Mouse (Mus musculus): ENCODE measurements around the gene Nrxn1.

Gene Nrxn1

DNA sequence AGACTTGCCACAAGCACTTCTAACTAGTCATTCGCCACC lies at the start of gene Nrxn1:
Gene Nrxn1 (minus strand): TSS at position 30 of the 39 bp plus-strand sequence.
- CTCF ChIA-PET, result no interaction called here

DNA sequence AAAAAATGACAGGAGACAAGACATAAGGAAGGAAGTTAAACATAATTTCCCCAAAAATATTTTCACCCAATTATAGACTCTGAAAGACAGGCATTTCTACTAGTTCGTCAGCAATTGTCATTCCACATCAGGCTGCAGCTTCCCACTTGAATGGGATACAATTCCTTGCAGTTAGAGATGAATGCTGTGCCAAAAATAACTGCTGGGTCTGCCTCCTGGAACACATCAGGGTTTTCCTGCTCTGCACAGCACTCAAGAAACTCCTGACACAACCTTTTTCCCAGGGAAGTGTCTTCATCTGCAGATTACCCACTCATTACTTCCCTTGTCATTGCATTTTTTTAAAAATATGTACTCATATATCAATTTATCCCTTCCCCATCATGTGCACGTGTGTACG lies 44.0 kb upstream of the Nrxn1 start:
- CTCF ChIA-PET, result no interaction called here

DNA sequence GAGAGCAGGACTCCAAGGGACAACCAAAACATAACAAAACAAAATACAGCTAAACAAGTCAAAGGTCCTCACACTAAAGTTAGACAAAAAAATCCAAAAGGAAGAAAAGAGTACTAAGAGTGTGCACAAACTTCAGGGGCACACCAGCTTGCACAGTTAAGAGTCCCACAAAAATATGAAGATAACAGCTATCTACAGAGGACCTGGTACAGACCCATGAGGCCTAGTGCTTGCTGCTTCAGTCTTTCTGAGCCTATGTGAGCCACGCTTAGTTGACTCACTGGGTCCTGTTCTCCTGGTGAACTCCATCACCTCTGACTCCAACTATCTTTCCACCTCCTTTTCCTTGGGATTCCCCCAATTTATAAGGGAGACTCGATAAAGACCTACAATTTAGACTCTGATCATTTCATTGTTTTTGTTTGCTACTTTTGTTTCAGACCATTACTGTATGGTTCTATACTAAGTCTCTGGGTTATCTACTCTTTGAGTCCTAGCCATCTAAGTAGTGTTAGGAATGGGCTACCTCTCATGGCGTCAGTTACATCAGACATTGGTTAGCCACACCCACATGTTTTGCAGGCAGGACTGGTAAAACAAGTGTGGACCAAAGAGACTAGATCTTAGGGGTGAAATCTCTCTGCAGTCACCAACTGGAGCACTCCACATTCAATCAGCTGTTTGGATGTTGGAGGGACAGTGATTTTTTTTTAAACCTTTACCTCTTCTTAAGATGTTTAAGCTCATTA lies 20.2 kb upstream of the Nrxn1 start:
- CTCF ChIA-PET, result no interaction called here

DNA sequence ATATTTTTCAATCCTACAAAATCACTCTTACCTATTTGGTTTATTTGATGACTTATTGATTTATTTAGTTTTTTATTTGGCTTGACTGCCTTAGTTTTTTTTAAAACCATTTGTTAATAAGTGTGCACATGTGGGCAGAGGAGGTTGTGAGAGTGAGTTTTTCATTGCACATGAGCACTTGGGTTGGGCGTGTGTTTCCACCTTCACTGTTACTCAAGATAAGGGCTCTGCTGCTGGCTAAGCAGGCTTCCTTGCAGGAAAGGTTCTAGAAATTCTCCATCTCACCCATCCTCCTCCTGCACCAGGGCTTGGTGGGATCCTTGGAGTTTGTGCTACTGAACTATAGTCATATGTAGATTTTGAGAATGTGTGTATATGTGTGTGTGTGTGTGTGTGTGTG lies 19.2 kb upstream of the Nrxn1 start:
- CTCF ChIA-PET, result no interaction called here

DNA sequence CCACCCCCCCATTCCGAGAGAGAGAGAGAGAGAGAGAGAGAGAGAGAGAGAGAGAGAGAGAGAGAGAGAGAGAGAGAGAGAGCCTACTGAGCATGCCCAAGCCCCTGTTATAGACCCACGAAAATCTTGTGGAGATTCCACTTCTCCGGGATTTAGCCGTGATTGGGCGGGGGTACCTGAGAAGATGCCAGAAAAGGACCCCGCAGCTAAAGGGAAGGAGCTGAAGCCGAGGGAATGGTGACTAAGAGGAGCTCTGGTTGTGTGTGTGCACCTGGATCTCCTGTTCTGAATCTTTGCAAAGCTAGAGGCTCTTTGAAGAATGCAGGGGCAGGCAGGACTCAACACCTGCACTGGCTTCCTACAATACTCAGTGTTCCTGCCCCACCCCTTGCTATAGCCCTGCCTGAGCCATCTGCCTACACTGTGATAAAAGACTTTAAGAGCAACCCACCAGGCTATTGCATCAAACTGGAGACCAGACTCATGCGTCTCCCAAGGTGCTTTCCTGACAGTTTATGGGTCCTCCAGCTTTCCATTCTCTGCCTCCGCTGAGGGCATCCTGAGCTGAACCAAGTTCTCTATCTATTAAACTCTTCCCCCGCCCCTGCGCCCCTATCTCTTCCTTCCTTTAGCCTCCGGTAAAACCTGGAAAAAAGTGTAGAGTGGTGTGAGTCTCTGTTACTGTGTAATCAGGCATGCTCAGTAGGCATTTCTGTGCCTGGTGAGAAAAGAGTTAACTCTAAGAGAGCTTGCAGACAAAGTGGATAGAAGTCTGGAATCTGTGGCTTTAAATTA lies 407 bp upstream of the Nrxn1 start:
- CTCF ChIA-PET, result no interaction called here

DNA sequence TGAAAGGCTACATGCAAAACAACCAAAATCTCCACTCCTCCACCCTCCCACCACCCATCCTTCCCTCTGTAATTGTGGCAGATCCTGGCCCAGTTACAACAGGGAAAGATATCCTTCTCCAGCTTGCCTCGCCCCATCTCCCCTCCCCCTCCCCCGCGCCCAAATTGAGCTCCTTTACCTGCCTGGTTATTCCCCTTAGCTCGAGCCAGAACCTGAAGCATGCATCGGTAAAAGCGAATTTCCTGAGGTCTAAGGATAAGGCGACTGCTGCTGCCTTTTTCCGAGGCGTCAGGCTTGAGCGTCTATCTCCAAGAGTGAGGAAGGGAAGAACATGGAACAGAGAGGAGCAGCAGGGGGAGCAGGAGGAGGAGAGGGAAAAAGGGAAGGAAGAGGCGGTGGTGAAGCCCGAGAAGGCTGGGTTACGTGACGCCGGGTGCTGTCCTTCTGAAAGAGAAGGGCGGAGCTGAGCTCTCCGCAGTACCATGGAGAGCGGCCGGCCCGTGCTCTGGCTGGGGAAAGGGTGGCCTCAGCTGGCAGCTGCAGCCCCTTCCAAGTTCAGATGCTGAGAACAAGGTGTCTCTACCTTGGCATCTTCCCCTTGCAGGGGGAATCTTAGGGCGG lies 340 bp downstream of the Nrxn1 start:
- CTCF ChIA-PET, result no interaction called here

DNA sequence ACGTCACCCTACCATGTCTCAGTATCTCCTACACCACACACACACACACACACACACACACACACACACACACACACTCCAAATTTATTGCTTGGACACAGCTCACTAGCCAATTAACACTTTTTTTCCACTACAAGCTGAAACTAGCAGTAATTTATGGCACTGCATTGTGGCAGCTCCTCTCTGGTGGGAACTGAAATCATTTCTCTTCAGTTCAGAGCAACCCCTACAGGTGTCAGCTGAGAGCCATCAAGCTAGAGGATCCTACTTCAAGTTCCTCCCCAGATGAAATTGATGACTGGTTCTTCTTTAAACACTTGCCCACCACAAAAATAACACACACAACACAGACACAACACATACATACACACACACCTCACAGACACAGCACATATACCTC lies 2.2 kb downstream of the Nrxn1 start:
- CTCF ChIA-PET, result no interaction called here

DNA sequence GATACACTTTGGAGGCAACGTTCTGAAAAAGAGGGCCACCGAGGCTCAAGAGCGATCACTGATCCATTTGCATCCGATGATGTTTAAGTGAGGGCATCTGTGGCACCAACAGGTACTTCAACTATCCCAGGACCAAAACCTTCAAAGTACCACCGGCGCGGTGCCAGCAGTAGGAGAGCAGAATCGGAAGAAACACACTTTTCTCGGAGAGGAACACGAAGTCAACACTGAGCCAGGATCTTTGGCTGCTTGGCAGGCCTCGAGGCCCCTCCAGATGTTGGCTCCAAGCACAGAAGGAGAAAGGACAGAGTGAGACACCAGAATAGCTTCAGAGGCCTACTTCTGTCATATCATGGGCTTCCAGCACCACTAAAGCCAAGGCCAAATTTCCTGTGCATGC lies 3.9 kb downstream of the Nrxn1 start:
- CTCF ChIA-PET, result no interaction called here

DNA sequence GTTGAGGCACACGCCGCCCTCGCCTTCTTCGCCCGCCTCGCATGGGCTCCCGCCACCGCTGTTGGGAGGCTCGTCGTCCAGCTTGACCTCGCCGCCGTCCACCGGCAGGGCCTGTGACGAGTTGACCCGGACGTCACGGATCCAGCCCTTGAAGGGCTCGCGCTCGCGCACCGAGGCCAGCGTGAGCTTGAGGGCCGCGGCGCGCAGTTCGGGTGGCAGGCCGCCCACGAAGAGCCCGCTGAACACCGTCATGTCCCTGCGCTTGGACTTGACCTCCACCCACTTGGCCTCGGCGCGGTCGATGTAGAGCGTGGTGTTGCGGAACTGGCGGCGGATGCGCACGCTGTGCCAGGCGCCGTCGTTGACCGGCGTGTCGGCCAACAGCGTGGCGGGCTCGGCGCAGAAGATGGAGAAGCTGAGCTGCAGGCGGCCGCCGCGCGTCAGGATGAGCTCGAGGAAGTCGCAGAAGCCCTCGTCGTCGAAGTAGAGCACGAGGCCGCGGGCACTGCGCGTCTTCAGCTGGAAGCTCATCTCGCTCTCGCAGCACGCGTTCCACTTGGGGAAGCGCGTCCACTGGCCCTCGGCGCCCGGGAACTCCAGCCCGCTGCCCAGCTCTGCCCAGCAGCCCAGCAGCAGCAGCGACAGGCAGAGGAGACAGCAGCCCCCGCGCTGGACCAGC lies 4.7 kb downstream of the Nrxn1 start:
- CTCF ChIA-PET, result no interaction called here

DNA sequence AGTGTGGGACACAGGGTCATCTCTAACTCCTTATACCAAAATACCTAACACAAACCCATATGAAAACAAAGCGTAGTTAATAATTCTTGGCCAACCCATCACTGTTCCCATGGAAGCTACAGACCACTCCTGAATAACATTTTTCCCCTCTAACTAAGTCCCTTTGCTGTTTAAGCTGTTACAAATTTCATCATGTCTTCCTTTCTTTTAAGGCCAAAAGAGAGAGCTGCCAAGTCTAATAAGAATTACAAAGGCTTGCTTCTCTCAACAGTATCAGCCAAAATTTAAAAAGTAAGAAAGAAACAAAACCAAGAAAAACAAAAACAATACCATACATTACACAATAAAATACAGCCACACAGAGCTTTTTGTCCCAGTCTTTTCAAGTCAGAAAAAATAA lies 6.5 kb downstream of the Nrxn1 start:
- CTCF ChIA-PET, result no interaction called here

DNA sequence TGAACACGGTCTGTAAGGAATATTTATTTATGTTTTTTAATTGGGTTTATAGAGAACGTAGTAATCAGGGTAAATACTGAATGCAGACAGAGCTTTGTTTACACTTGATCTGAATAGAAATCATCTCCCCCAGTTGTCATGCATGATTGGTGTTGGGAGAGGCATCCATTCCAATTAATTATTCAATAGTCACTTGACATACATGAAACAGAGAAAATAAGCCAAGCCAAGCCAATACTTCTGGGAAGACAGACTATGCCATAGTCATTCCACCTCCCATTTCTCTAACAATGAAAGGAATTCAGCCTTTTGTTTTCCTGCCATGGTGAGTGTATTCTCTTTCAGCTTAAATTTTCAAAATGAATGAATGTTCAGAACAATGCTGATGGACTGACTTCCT lies 7.5 kb downstream of the Nrxn1 start:
- CTCF ChIA-PET, result no interaction called here

DNA sequence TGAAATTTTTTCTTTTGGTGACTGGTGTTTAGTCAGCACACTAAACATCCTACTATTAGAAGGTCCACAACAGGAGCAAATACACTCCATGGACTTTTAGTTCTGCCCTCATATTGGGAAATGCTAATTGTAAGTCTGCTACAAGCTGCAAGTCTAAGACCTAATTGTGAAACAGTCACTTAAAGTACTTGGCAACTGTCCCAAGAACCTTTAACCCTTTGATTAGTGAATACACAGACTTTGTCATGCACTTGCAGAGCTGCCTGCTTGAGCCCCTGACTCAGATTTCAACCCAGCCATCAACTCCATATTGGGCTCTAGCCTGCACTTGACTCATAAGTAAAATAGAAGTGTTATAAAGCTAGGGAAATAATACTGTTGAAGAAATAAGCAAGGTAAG lies 13.8 kb downstream of the Nrxn1 start:
- CTCF ChIA-PET, result no interaction called here

DNA sequence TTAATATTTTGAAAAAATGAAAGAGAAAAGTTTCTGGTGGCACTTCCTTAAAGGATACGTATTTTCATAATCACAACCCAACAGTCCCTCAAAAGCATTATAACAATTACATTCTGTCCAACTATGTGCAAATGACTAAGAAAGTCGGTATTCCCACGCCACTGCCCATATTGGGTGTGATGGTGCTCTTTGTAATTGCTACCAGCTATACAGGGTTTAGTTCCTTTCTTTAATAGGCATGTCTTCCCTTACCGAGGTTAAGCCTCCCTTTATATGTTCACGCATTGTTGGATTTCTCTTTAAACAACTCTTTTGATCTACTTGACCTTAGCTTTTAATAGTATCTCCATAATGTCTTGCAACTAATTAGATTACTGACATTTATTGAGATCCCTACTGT lies 18.1 kb downstream of the Nrxn1 start:
- CTCF ChIA-PET, result no interaction called here

DNA sequence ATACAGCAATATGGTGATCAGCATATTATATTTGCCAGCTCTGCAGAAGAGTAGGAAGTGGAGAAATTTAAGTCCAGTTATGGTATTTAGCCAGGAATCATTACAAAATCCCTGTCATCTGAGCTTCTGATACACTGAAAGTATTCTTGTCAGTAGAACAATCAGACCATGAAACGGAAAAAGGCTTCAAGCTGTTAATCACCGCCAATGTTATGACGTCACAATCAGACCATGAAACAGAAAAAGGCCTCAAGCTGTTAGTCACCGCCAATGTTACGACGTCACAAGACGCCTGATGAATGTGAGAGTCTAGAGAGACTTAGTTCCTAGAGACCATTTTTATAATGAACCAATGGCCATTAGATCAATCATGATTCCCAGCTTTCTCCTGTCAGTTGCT lies 59.4 kb downstream of the Nrxn1 start:
- CTCF ChIA-PET, result no interaction called here

DNA sequence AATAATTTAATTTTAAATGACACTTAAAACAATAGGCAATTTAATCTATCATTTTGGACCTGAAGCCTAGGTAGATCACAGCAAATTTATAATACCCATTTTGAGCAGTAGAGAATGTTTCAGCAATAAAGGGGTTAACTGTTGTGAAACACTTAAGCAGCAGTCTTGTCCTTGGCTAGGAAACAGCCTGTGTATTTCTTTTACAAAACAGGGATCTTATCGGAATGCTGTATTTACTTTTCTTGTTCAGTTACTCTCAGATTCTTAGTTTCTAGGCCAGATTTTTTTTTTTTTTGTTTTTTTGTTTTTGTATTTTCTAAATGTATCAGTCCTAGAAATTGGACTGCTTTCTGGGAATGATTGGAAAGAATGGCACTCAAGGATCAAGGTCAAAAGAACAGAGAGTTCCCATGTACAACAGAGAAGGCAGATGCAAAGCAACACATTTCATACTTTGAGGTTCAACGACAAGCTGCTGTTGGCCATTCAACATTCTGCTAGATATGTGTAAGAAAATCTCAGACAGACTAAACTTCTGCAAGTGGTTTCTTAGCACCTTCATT lies 67.7 kb downstream of the Nrxn1 start:
- CTCF ChIA-PET, result interaction anchor here (0.7 kb wide), 1 partner anchor 14 kb away, joined by 4 read pairs; no protein-coding TSS in a partner anchor

DNA sequence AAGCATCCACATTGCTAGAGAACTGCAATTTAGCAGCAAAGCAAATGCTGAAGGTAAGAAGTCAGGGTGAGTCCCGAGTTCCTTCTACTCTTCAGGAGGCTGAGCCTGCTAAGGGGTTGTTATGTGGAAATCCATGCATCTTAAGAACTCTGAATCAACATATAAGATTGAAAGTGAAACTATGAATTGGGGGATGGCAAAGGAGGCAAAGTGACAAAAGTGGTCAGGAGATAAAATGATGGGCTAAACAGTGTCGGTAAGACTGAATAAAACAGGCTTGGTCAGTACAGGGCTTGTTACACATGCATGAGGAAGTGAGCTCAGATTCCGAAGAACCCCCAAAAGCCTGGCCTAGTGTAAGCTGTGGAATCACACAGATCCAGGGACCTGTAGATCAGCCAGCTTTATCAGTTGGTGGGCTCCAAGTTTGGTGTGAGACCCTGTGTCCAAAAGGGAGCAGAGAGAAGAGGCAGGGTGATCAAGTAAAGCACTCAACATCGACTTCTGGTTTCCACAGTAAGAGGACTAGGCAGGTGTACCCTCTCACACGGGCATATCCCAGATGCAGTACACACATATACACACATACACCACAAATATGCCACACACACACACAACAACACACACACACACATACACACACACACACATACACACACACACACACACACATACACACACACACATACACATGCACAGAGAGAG lies 85.3 kb downstream of the Nrxn1 start:
- CTCF ChIA-PET, result interaction anchor here (0.5 kb wide), 1 partner anchor 50 kb away, joined by 3 read pairs; no protein-coding TSS in a partner anchor

DNA sequence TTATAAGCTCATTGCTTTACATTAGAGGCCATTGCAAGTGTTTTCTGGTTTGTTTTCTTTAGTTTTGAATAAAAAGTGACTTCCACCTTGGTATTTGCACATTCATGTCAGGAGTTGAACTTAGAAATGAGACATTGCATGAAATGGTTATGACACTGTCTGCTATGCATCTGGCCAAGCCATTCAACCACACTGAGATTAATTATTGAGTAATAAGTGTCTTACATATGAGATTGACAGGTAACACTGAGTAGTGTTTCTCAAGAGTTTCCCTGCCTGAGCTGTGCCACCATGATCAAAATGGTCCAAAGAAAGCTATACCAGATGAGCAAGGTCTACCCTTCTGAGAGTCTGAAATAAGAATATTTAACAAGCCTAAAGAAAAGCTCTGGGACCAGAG lies 92.5 kb downstream of the Nrxn1 start:
- CTCF ChIA-PET, result no interaction called here

DNA sequence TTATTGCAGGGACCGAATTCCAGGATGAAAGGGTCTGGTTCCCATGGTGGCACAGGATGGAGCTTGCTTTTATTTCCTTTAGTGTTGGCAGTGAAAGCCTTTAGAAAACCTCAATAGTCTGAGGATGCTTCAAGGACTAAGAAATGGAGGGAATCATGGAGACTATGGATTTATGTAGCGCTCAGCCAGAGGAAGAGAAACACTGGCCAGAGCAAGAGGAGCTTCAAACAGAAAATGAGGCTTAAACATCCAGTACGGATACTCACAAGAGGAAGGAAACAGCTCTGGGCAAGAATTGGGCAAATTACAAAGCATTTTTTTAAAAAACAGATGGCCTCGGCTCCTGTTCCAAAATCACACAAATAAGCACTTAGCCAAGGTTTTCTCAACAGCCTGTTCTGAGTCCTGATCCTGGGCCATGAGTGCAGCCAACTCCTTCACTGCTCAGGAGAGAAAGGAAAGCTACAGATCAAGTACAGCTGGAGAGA lies 93.2 kb downstream of the Nrxn1 start:
- CTCF ChIA-PET, result no interaction called here

DNA sequence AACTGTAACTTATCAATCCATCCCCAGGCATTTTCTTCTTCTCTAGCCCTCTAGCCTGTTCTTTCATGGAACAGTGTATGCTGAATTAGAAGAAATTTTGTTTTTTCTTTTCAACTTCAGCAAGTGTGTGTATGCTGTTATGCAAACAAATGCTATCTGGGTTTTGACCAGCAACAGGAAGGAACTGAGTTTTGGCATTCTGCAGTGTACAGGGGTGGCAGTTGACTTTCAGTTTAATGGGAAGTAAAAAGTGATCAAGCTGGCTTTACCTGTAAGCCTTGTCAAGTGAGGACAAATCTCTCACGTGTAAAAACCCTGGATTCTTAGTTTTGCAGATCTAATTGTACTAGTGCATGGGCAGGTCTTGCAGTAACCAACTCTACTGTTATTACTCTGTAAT lies 95.2 kb downstream of the Nrxn1 start:
- CTCF ChIA-PET, result no interaction called here

DNA sequence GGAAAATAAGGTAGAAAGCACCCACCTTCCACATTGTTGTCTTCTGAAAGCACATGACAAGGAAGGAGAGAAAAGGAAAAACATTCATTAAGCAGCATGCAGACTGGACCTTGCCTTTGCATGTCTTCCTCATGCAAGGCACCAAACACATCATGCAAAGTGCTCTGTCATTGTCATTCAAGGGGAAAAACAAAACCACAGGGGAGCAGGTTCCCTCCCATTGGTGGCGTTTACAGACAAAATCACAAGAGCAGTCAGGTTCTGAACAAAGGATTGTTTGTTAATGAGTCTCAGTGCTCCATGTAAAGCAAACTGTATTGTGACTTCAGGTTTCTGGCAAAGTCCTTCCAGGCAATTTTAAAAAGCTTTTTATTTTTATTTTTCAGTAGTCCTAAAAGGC lies 97.4 kb downstream of the Nrxn1 start:
- CTCF ChIA-PET, result no interaction called here

DNA sequence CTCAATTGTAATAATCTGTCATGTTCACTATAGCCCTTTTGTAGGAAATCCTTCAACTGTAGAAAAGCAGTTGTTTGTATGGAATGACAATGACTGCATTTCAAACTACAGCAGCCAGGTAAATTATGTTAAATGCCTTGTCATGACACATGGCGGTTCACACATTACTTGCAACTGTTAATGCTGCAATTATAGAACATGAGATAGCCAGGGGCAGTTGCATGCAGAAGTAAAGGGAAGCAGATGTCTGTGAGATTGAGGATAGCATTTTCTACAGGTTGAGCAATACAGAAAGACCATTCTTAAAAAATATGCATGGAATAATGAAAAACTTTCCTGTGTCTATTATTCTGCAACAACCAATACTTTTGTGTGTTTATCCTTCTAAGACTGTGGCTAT lies 98.6 kb downstream of the Nrxn1 start:
- CTCF ChIA-PET, result no interaction called here

DNA sequence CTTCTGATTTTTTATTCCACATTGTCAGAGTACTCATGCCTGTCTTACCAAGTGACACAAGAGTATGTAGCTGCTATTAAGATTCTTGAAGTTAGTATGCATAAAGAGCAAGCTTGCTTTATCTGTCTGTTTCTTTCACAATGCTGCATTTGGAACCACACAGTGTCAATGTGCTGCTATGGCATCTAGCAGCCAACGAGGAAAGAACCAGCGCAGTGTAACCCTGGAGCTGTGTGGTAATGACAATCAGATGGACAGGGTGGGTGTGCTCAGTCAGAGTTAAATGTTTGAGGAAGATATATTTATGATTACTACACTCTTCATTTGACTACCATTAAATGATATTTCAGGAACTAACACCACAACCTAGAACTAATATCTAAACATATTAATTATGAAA lies 102.1 kb downstream of the Nrxn1 start:
- CTCF ChIA-PET, result no interaction called here
